Mouse (Mus musculus): ENCODE results near the gene Lgr6. TPM values are rescaled to one million over a fixed set of nuclear protein-coding genes. Genes with fewer than 3 reads are reported as not detected.

Lgr6 gene
- polyA plus RNA-seq, 1 experiment from 2014 or later, result 0.77 TPM

Other genes with a start within 250 kb of the Lgr6 start
- 14.1 and 15.7 TPM in 2 replicates for gene Ppp1r12b, start 149.3 kb downstream of the Lgr6 start, polyA plus RNA-seq (2015; fragmentation: Nextera tagmentation; extraction: Ambion mirVana)
- 10.4 and 11.9 TPM in 2 replicates for gene Ube2t, start 142.7 kb downstream of the Lgr6 start, polyA plus RNA-seq (2015; fragmentation: Nextera tagmentation; extraction: Ambion mirVana)
- gene Ptpn7, start 27.4 kb upstream of the Lgr6 start, polyA plus RNA-seq (2015; fragmentation: Nextera tagmentation; extraction: Ambion mirVana), result 0.34 and 0.50 TPM in 2 replicates
- gene Arl8a, start 41.5 kb upstream of the Lgr6 start, polyA plus RNA-seq (2015; fragmentation: Nextera tagmentation; extraction: Ambion mirVana), result 401 and 406 TPM in 2 replicates
- 0.87 and 1.2 TPM in 2 replicates for gene Gpr37l1, start 62.4 kb upstream of the Lgr6 start, polyA plus RNA-seq (2015; fragmentation: Nextera tagmentation; extraction: Ambion mirVana)
- 0.15 and 0.19 TPM in 2 replicates for gene Elf3, start 153.3 kb upstream of the Lgr6 start, polyA plus RNA-seq (2015; fragmentation: Nextera tagmentation; extraction: Ambion mirVana)
- 103 and 107 TPM in 2 replicates for gene Rnpep, start 178.8 kb upstream of the Lgr6 start, polyA plus RNA-seq (2015; fragmentation: Nextera tagmentation; extraction: Ambion mirVana)
- 135 and 138 TPM in 2 replicates for gene Timm17a, start 208.5 kb upstream of the Lgr6 start, polyA plus RNA-seq (2015; fragmentation: Nextera tagmentation; extraction: Ambion mirVana)
- gene Lmod1, start 219.5 kb upstream of the Lgr6 start, polyA plus RNA-seq (2015; fragmentation: Nextera tagmentation; extraction: Ambion mirVana), result 0.34 and 0.41 TPM in 2 replicates

Data from midbrain, embryonic 15.5 days (tissue).